Mouse (Mus musculus): ENCODE data around the gene Atp7a. TPM values are rescaled to one million over a fixed set of nuclear protein-coding genes. Genes with fewer than 3 reads are reported as not detected.

The Atp7a gene
- polyA plus RNA-seq, 1 experiment from 2014 or later, result 9.5 TPM

- H3K4me2 ChIP-seq, result no peak overlapping the region
- H3K36me3 ChIP-seq, result no peaks in the 10 kb centered on the region
- 88% methylated on average over 3 of the region's 3 CpGs for WGBS
- no peak for ATAC-seq (ENCODE audit: low FRiP score)
- H3K4me3 ChIP-seq (replicated peaks), result no peak overlapping the region
- no peak overlapping the region for H3K9ac ChIP-seq (replicated peaks)
- H3K27me3 ChIP-seq (replicated peaks), result no peaks in the 10 kb centered on the region
- no peaks in the 10 kb centered on the region for H3K9me3 ChIP-seq (replicated peaks)
- H3K4me1 ChIP-seq, result no peaks in the 10 kb centered on the region
- no peak overlapping the region for H3K27ac ChIP-seq (replicated peaks)
Observed at GRCm38 (mm10) chrX:106085132-106085531, 58.1 kb downstream of the Atp7a start.

GRCm38 (mm10) chrX:106085564-106085963, 58.5 kb downstream of the Atp7a start:
- WGBS, result 93% methylated on average over 2 of the region's 2 CpGs

GRCm38 (mm10) chrX:106092939-106093338, 65.9 kb downstream of the Atp7a start:
- H3K27ac ChIP-seq (replicated peaks), result no peak overlapping the region
- no peaks in the 10 kb centered on the region for H3K4me1 ChIP-seq
- WGBS, result 27% methylated on average over 4 of the region's 5 CpGs
- no peaks in the 10 kb centered on the region for H3K27me3 ChIP-seq (replicated peaks)
- ATAC-seq (ENCODE audit: low FRiP score), result no peak
- H3K9ac ChIP-seq (replicated peaks), result no peak overlapping the region
- no peaks in the 10 kb centered on the region for H3K36me3 ChIP-seq
- H3K4me3 ChIP-seq (replicated peaks), result no peak overlapping the region
- no peaks in the 10 kb centered on the region for H3K9me3 ChIP-seq (replicated peaks)
- H3K4me2 ChIP-seq, result no peak overlapping the region

More at GRCm38 (mm10) chrX:106085564-106085963, 58.5 kb downstream of the Atp7a start:
- H3K9ac ChIP-seq (replicated peaks), result no peak overlapping the region
- H3K4me3 ChIP-seq (replicated peaks), result no peak overlapping the region
- H3K4me2 ChIP-seq, result no peak overlapping the region
- H3K9me3 ChIP-seq (replicated peaks), result no peaks in the 10 kb centered on the region
- no peaks in the 10 kb centered on the region for H3K4me1 ChIP-seq
- H3K27me3 ChIP-seq (replicated peaks), result no peaks in the 10 kb centered on the region
- H3K36me3 ChIP-seq, result no peaks in the 10 kb centered on the region
- no peak overlapping the region for H3K27ac ChIP-seq (replicated peaks)
- ATAC-seq (ENCODE audit: low FRiP score), result no peak

GRCm38 (mm10) chrX:106105464-106105863, 78.4 kb downstream of the Atp7a start:
- Histone ChIP-seq H3K36me3 (no peaks in the 10 kb centered on the region), H3K4me1 (no peaks in the 10 kb centered on the region), H3K27me3 (replicated peaks) (no peaks in the 10 kb centered on the region), H3K9ac (replicated peaks) (no peak overlapping the region), H3K4me3 (replicated peaks) (no peak overlapping the region), H3K4me2 (no peak overlapping the region), H3K27ac (replicated peaks) (no peak overlapping the region), H3K9me3 (replicated peaks) (no peaks in the 10 kb centered on the region)
- 56% methylated on average over 2 of the region's 2 CpGs for WGBS
- ATAC-seq (ENCODE audit: low FRiP score), result no peak

- no peaks in the 10 kb centered on the region for H3K36me3 ChIP-seq
- H3K9me3 ChIP-seq (replicated peaks), result no peaks in the 10 kb centered on the region
- H3K4me3 ChIP-seq (replicated peaks), result no peak overlapping the region
- H3K27me3 ChIP-seq (replicated peaks), result no peaks in the 10 kb centered on the region
- no peak overlapping the region for H3K27ac ChIP-seq (replicated peaks)
- H3K4me2 ChIP-seq, result no peak overlapping the region
- H3K4me1 ChIP-seq, result no peaks in the 10 kb centered on the region
- 90% methylated on average over 4 of the region's 4 CpGs for WGBS
- no peak for ATAC-seq (ENCODE audit: low FRiP score)
- no peak overlapping the region for H3K9ac ChIP-seq (replicated peaks)
Observed at GRCm38 (mm10) chrX:106113881-106114280, 86.8 kb downstream of the Atp7a start.

- Histone ChIP-seq H3K4me2 (no peak overlapping the region), H3K36me3 (no peaks in the 10 kb centered on the region), H3K27ac (replicated peaks) (no peak overlapping the region), H3K4me3 (replicated peaks) (no peak overlapping the region), H3K4me1 (no peaks in the 10 kb centered on the region), H3K9ac (replicated peaks) (no peak overlapping the region), H3K9me3 (replicated peaks) (no peaks in the 10 kb centered on the region), H3K27me3 (replicated peaks) (no peaks in the 10 kb centered on the region)
- no peak for ATAC-seq (ENCODE audit: low FRiP score)
- WGBS, result 100% methylated on average over 1 of the region's 1 CpGs
Observed at GRCm38 (mm10) chrX:106114674-106115073, 87.6 kb downstream of the Atp7a start.

- H3K4me2 ChIP-seq, result no peak overlapping the region
- H3K36me3 ChIP-seq, result no peaks in the 10 kb centered on the region
- H3K27me3 ChIP-seq (replicated peaks), result 0 out of 2 replicates have a peak, but pooled peaks cover 1% of the 10 kb centered on the region
- WGBS, result 83% methylated on average over 2 of the region's 2 CpGs
- H3K27ac ChIP-seq (replicated peaks), result no peak overlapping the region
- no peak overlapping the region for H3K9ac ChIP-seq (replicated peaks)
- no peak overlapping the region for H3K4me3 ChIP-seq (replicated peaks)
- no peaks in the 10 kb centered on the region for H3K9me3 ChIP-seq (replicated peaks)
- no peaks in the 10 kb centered on the region for H3K4me1 ChIP-seq
- ATAC-seq (ENCODE audit: low FRiP score), result no peak
Observed at GRCm38 (mm10) chrX:106122823-106123222, 95.7 kb downstream of the Atp7a start.

- no peak overlapping the region for H3K4me2 ChIP-seq
- no peak overlapping the region for H3K9ac ChIP-seq (replicated peaks)
- H3K27me3 ChIP-seq (replicated peaks), result 0 out of 2 replicates have a peak, but pooled peaks cover 3% of the 10 kb centered on the region
- no peaks in the 10 kb centered on the region for H3K36me3 ChIP-seq
- H3K4me1 ChIP-seq, result no peaks in the 10 kb centered on the region
- no peak overlapping the region for H3K4me3 ChIP-seq (replicated peaks)
- WGBS, result 39% methylated on average over 6 of the region's 6 CpGs
- no peaks in the 10 kb centered on the region for H3K9me3 ChIP-seq (replicated peaks)
- no peak for ATAC-seq (ENCODE audit: low FRiP score)
- no peak overlapping the region for H3K27ac ChIP-seq (replicated peaks)
Observed at GRCm38 (mm10) chrX:106128283-106128682, 101.2 kb downstream of the Atp7a start.

- WGBS, result 91% methylated on average over 4 of the region's 4 CpGs
- no peak overlapping the region for H3K27ac ChIP-seq (replicated peaks)
- H3K4me1 ChIP-seq, result no peaks in the 10 kb centered on the region
- ATAC-seq (ENCODE audit: low FRiP score), result no peak
- no peak overlapping the region for H3K4me3 ChIP-seq (replicated peaks)
- no peaks in the 10 kb centered on the region for H3K9me3 ChIP-seq (replicated peaks)
- 0 out of 2 replicates have a peak, but pooled peaks cover 3% of the 10 kb centered on the region for H3K27me3 ChIP-seq (replicated peaks)
- H3K4me2 ChIP-seq, result no peak overlapping the region
- H3K9ac ChIP-seq (replicated peaks), result no peak overlapping the region
- H3K36me3 ChIP-seq, result no peaks in the 10 kb centered on the region
Observed at GRCm38 (mm10) chrX:106129877-106130276, 102.8 kb downstream of the Atp7a start.

- no peak for ATAC-seq (ENCODE audit: low FRiP score)
- Histone ChIP-seq H3K9ac (replicated peaks) (no peak overlapping the region), H3K36me3 (no peaks in the 10 kb centered on the region), H3K4me3 (replicated peaks) (no peak overlapping the region), H3K27ac (replicated peaks) (no peak overlapping the region), H3K9me3 (replicated peaks) (no peaks in the 10 kb centered on the region), H3K4me1 (no peaks in the 10 kb centered on the region), H3K27me3 (replicated peaks) (no peaks in the 10 kb centered on the region), H3K4me2 (no peak overlapping the region)
- 73% methylated on average over 3 of the region's 3 CpGs for WGBS
Observed at GRCm38 (mm10) chrX:106134916-106135315, 107.8 kb downstream of the Atp7a start.

GRCm38 (mm10) chrX:106135484-106135883, 108.4 kb downstream of the Atp7a start:
- Histone ChIP-seq H3K27ac (replicated peaks) (no peak overlapping the region), H3K4me1 (no peaks in the 10 kb centered on the region)

GRCm38 (mm10) chrX:106135916-106136575, 109.0 kb downstream of the Atp7a start:
- Histone ChIP-seq H3K27me3 (replicated peaks) (no peaks in the 10 kb centered on the region), H3K9ac (replicated peaks) (no peak overlapping the region), H3K27ac (replicated peaks) (no peak overlapping the region), H3K4me1 (no peaks in the 10 kb centered on the region), H3K36me3 (no peaks in the 10 kb centered on the region), H3K4me3 (replicated peaks) (no peak overlapping the region), H3K4me2 (no peak overlapping the region), H3K9me3 (replicated peaks) (no peaks in the 10 kb centered on the region)
- no peak for ATAC-seq (ENCODE audit: low FRiP score)
- WGBS, result 75% methylated on average over 12 of the region's 12 CpGs

More at GRCm38 (mm10) chrX:106135484-106135883, 108.4 kb downstream of the Atp7a start:
- Histone ChIP-seq H3K4me2 (no peak overlapping the region), H3K9me3 (replicated peaks) (no peaks in the 10 kb centered on the region), H3K4me3 (replicated peaks) (no peak overlapping the region), H3K27me3 (replicated peaks) (no peaks in the 10 kb centered on the region), H3K9ac (replicated peaks) (no peak overlapping the region), H3K36me3 (no peaks in the 10 kb centered on the region)
- WGBS, result 86% methylated on average over 4 of the region's 4 CpGs
- no peak for ATAC-seq (ENCODE audit: low FRiP score)

All from neural tube, embryonic 15.5 days (tissue).